In the genomic region with DNA sequence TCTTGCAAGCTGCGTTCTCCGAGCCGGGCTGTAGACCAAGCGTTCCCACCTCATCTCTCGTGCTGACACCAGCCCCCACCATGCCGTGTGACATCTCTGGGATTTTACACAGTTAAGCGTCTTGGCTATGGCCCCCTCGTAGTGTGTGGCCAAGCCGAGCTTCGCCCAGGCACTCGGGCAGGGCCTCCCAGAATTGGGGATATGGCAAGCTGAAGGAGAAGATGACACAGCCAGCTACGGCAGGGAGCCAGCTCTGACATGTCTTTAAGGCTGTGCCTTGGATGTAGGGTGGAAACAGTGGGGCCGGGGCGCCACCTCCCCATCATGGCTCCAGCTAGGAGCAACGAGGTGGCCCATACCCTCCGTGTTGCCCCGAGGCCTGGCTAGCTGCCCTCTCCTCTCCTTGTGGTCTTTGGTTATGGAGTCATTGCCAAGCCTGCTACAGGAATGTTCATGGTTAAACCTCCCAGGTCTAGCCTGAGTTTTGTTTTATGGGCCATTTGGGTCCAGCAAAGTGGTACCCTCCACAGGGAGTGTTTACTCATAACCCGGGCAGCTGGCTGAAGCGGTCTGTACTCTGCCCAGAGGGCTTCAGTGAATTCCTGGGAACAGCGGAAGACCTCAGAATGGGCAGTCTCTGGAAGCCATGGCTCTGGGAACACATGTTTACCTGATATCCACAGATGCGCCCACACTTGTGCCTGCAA, we compare ENCODE assay signal across 16 mouse cellular contexts.
DNase-seq lines count a peak whose midpoint lies in the region; ATAC-seq and TF ChIP-seq lines count a peak whose summit lies in the region.
"Had no signal": no experiment of that assay in that cellular context is flagged by ENCODE, and none has a peak within 500 bp of the region (broad histone marks: within the 10 kb centered on the region; RNA-seq: fewer than 3 reads in every experiment).

No protein-coding gene starts in this region.

- H3K36me3 ChIP-seq in forebrain, embryonic 10.5 days (replicated peaks) = no peaks in the 10 kb centered on the region
- H3K36me3 ChIP-seq in forebrain, embryonic 11.5 days (ENCODE audit: control insufficient read depth, insufficient read depth, low read length) = no peaks in the 10 kb centered on the region
- no peaks in the 10 kb centered on the region for H3K36me3 ChIP-seq in midbrain, embryonic 10.5 days
- H3K36me3 ChIP-seq in midbrain, embryonic 15.5 days (replicated peaks) = no peaks in the 10 kb centered on the region
- no peaks in the 10 kb centered on the region for H3K36me3 ChIP-seq in embryonic facial prominence, embryonic 13.5 days
- no peaks in the 10 kb centered on the region for H3K36me3 ChIP-seq in limb, embryonic 13.5 days
- no peaks in the 10 kb centered on the region for H3K36me3 ChIP-seq in midbrain, embryonic 16.5 days (ENCODE audit: control insufficient read depth, insufficient read depth, low read length)
- H3K36me3 ChIP-seq: heart, embryonic 10.5 days; liver, embryonic 13.5 days; midbrain, embryonic 13.5 days; neural tube, embryonic 12.5 days had no signal

- no peak for TF ChIP-seq CTCF in lung, adult 2 months (IDR thresholded peaks at IDR 0.05; ENCODE audit: insufficient read depth, low read length)

- ATAC-seq in forebrain, embryonic 11.5 days (replicated peaks; ENCODE audit: low FRiP score) = no peak
- ATAC-seq in midbrain, embryonic 15.5 days (replicated peaks) = no peak
- no peak for ATAC-seq in embryonic facial prominence, embryonic 13.5 days (ENCODE audit: insufficient number of reproducible peaks, insufficient read depth, low FRiP score, low TSS enrichment, low read depth)
- ATAC-seq in limb, embryonic 13.5 days (ENCODE audit: low FRiP score, low read depth) = peak; percentile 60; the same call in 1 of the 2 replicates
- ATAC-seq in midbrain, embryonic 16.5 days = no peak
- ATAC-seq: midbrain, embryonic 13.5 days had no signal

- H3K9me3 ChIP-seq in forebrain, embryonic 10.5 days = no peaks in the 10 kb centered on the region
- no peaks in the 10 kb centered on the region for H3K9me3 ChIP-seq in forebrain, embryonic 11.5 days (ENCODE audit: control insufficient read depth, low read length)
- no peaks in the 10 kb centered on the region for H3K9me3 ChIP-seq in midbrain, embryonic 10.5 days (replicated peaks)
- no peaks in the 10 kb centered on the region for H3K9me3 ChIP-seq in midbrain, embryonic 15.5 days
- no peaks in the 10 kb centered on the region for H3K9me3 ChIP-seq in embryonic facial prominence, embryonic 13.5 days
- H3K9me3 ChIP-seq in limb, embryonic 13.5 days = peaks cover 4% of the 10 kb centered on the region; the same call in 1 of the 2 replicates
- no peaks in the 10 kb centered on the region for H3K9me3 ChIP-seq in midbrain, embryonic 16.5 days (replicated peaks; ENCODE audit: control insufficient read depth, low read length, poor library complexity, severe bottlenecking)
- H3K9me3 ChIP-seq: heart, embryonic 10.5 days; liver, embryonic 13.5 days; midbrain, embryonic 13.5 days; neural tube, embryonic 12.5 days had no signal

- peaks cover 57% of the 10 kb centered on the region for H3K4me1 ChIP-seq in forebrain, embryonic 10.5 days
- H3K4me1 ChIP-seq in forebrain, embryonic 11.5 days (replicated peaks; ENCODE audit: control insufficient read depth, insufficient read depth, low read length) = peaks cover 9% of the 10 kb centered on the region
- H3K4me1 ChIP-seq in midbrain, embryonic 10.5 days = peaks cover 64% of the 10 kb centered on the region
- H3K4me1 ChIP-seq in midbrain, embryonic 15.5 days = peaks cover 10% of the 10 kb centered on the region
- H3K4me1 ChIP-seq in embryonic facial prominence, embryonic 13.5 days = peaks cover 37% of the 10 kb centered on the region
- H3K4me1 ChIP-seq in limb, embryonic 13.5 days = peaks cover 41% of the 10 kb centered on the region
- peaks cover 5% of the 10 kb centered on the region for H3K4me1 ChIP-seq in midbrain, embryonic 16.5 days (ENCODE audit: control insufficient read depth, insufficient read depth, low read length)
- peaks cover 2% of the 10 kb centered on the region; the same call in 1 of the 2 replicates for H3K4me1 ChIP-seq in lung, adult 2 months (ENCODE audit: control insufficient read depth, insufficient read depth, low read length)

- H3K27me3 ChIP-seq in forebrain, embryonic 10.5 days (ENCODE audit: poor library complexity, severe bottlenecking) = peaks cover 62% of the 10 kb centered on the region
- H3K27me3 ChIP-seq in forebrain, embryonic 11.5 days (ENCODE audit: control insufficient read depth, insufficient read depth, low read length) = no peaks in the 10 kb centered on the region
- H3K27me3 ChIP-seq in midbrain, embryonic 10.5 days (ENCODE audit: low read depth, poor library complexity, severe bottlenecking) = peaks cover 41% of the 10 kb centered on the region
- H3K27me3 ChIP-seq in midbrain, embryonic 15.5 days (replicated peaks) = no peaks in the 10 kb centered on the region
- no peaks in the 10 kb centered on the region for H3K27me3 ChIP-seq in embryonic facial prominence, embryonic 13.5 days
- H3K27me3 ChIP-seq in limb, embryonic 13.5 days = no peaks in the 10 kb centered on the region
- no peaks in the 10 kb centered on the region for H3K27me3 ChIP-seq in midbrain, embryonic 16.5 days (ENCODE audit: control insufficient read depth, insufficient read depth, low read depth, low read length)
- H3K27me3 ChIP-seq: neural tube, embryonic 12.5 days had no signal

- no peak overlapping the region for H3K9ac ChIP-seq in forebrain, embryonic 11.5 days (ENCODE audit: low read length)
- no peak overlapping the region for H3K9ac ChIP-seq in midbrain, embryonic 15.5 days
- no peak overlapping the region for H3K9ac ChIP-seq in embryonic facial prominence, embryonic 13.5 days
- no peak overlapping the region for H3K9ac ChIP-seq in limb, embryonic 13.5 days
- no peak overlapping the region for H3K9ac ChIP-seq in midbrain, embryonic 16.5 days (ENCODE audit: low read depth, low read length)
- H3K9ac ChIP-seq: liver, embryonic 13.5 days; midbrain, embryonic 13.5 days; neural tube, embryonic 12.5 days had no signal

- DNase-seq in forebrain, embryonic 10.5 days (ENCODE audit: extremely low spot score, low spot score) = no peak
- DNase-seq in forebrain, embryonic 11.5 days (ENCODE audit: low spot score) = no peak
- DNase-seq in midbrain, embryonic 10.5 days (ENCODE audit: low spot score) = no peak
- no peak for DNase-seq in lung, adult 2 months
- DNase-seq: B cell, adult 2 months; gastrocnemius, postnatal 10 days; kidney, adult 11 months; kidney, postnatal 4 days; liver, embryonic 13.5 days had no signal

- no peak overlapping the region for H3K4me3 ChIP-seq in forebrain, embryonic 10.5 days
- H3K4me3 ChIP-seq in forebrain, embryonic 11.5 days (ENCODE audit: low read depth, low read length) = no peak overlapping the region
- H3K4me3 ChIP-seq in midbrain, embryonic 10.5 days = no peak overlapping the region
- H3K4me3 ChIP-seq in midbrain, embryonic 15.5 days = no peak overlapping the region
- no peak overlapping the region for H3K4me3 ChIP-seq in embryonic facial prominence, embryonic 13.5 days
- H3K4me3 ChIP-seq in limb, embryonic 13.5 days = no peak overlapping the region
- no peak overlapping the region for H3K4me3 ChIP-seq in midbrain, embryonic 16.5 days (ENCODE audit: low read depth, low read length)
- no peak overlapping the region for H3K4me3 ChIP-seq in lung, adult 2 months (replicated peaks; ENCODE audit: extremely low read depth, low read depth, low read length)
- H3K4me3 ChIP-seq: heart, embryonic 10.5 days; liver, embryonic 13.5 days; midbrain, embryonic 13.5 days; neural tube, embryonic 12.5 days had no signal

- H3K4me2 ChIP-seq in forebrain, embryonic 11.5 days (ENCODE audit: low read depth, low read length, severe bottlenecking) = no peak overlapping the region
- no peak overlapping the region for H3K4me2 ChIP-seq in midbrain, embryonic 15.5 days
- no peak overlapping the region for H3K4me2 ChIP-seq in embryonic facial prominence, embryonic 13.5 days
- H3K4me2 ChIP-seq in limb, embryonic 13.5 days (replicated peaks) = 0 out of 2 replicates have a peak overlapping the region, but pooled peaks have one; percentile 7
- no peak overlapping the region for H3K4me2 ChIP-seq in midbrain, embryonic 16.5 days (ENCODE audit: low read length)
- H3K4me2 ChIP-seq: liver, embryonic 13.5 days; midbrain, embryonic 13.5 days; neural tube, embryonic 12.5 days had no signal

- 90% methylated on average over 21 of the region's 21 CpGs for WGBS in forebrain, embryonic 10.5 days
- WGBS in forebrain, embryonic 11.5 days = 89% methylated on average over 21 of the region's 21 CpGs
- 93% methylated on average over 21 of the region's 21 CpGs for WGBS in midbrain, embryonic 10.5 days
- WGBS in midbrain, embryonic 15.5 days = 91% methylated on average over 21 of the region's 21 CpGs
- WGBS in embryonic facial prominence, embryonic 13.5 days = 84% methylated on average over 21 of the region's 21 CpGs
- WGBS in limb, embryonic 13.5 days = 63% methylated on average over 21 of the region's 21 CpGs
- WGBS in midbrain, embryonic 16.5 days = 91% methylated on average over 21 of the region's 21 CpGs
- WGBS in lung, adult 2 months = 86% methylated on average over 21 of the region's 21 CpGs

- no peak for TF ChIP-seq POLR2A in lung, adult 2 months (IDR thresholded peaks at IDR 0.05; ENCODE audit: borderline replicate concordance, extremely low read depth, low read depth, low read length)

- H3K27ac ChIP-seq in forebrain, embryonic 10.5 days = peak overlapping the region; percentile 67
- H3K27ac ChIP-seq in forebrain, embryonic 11.5 days (ENCODE audit: low read depth, low read length) = no peak overlapping the region
- H3K27ac ChIP-seq in midbrain, embryonic 10.5 days (replicated peaks) = peak overlapping the region; percentile 11; the same call in 1 of the 2 replicates
- H3K27ac ChIP-seq in midbrain, embryonic 15.5 days = no peak overlapping the region
- H3K27ac ChIP-seq in embryonic facial prominence, embryonic 13.5 days = peak overlapping the region; percentile 60
- peak overlapping the region; percentile 52; the same call in 1 of the 2 replicates for H3K27ac ChIP-seq in limb, embryonic 13.5 days
- H3K27ac ChIP-seq in midbrain, embryonic 16.5 days (ENCODE audit: low read length) = no peak overlapping the region
- H3K27ac ChIP-seq: heart, embryonic 10.5 days; liver, embryonic 13.5 days; neural tube, embryonic 12.5 days had no signal

Comparison
In these comparisons a context has a peak if more than half of its experiments do, and no peak if none do; other contexts are left out.
1. H3K27ac ChIP-seq: peak in forebrain, embryonic 10.5 days (single experiment), midbrain, embryonic 10.5 days (single experiment), embryonic facial prominence, embryonic 13.5 days (single experiment) and limb, embryonic 13.5 days (single experiment); none in forebrain, embryonic 11.5 days (single experiment), midbrain, embryonic 15.5 days (single experiment) and midbrain, embryonic 16.5 days (single experiment).